In genomic region chr16:21318640-21319365, GRCm38 (mm10) we compare ENCODE assay signal across 10 mouse cellular contexts.
DNase-seq lines count a peak whose midpoint lies in the region; ATAC-seq lines count a peak whose summit lies in the region.
"Had no signal": no experiment of that assay in that cellular context is flagged by ENCODE, and none has a peak within 500 bp of the region (broad histone marks: within the 10 kb centered on the region; RNA-seq: fewer than 3 reads in every experiment).

No protein-coding gene starts in this region.

- no peak overlapping the region for H3K4me2 ChIP-seq in forebrain, embryonic 12.5 days
- H3K4me2 ChIP-seq in stomach, embryonic 16.5 days (ENCODE audit: low read depth, low read length), result no peak overlapping the region

- peaks cover 41% of the 10 kb centered on the region for H3K4me1 ChIP-seq in forebrain, embryonic 10.5 days
- peaks cover 18% of the 10 kb centered on the region for H3K4me1 ChIP-seq in forebrain, embryonic 12.5 days
- peaks cover 90% of the 10 kb centered on the region for H3K4me1 ChIP-seq in megakaryocyte, embryonic 14.5 days
- H3K4me1 ChIP-seq in stomach, embryonic 16.5 days (ENCODE audit: control insufficient read depth, insufficient read depth, low read length), result peaks cover 42% of the 10 kb centered on the region

- 0 out of 2 replicates have a peak overlapping the region, but pooled peaks have one; percentile 8 for H3K27ac ChIP-seq in forebrain, embryonic 10.5 days
- H3K27ac ChIP-seq in forebrain, embryonic 12.5 days, result no peak overlapping the region
- H3K27ac ChIP-seq in stomach, embryonic 16.5 days (ENCODE audit: low read length), result peak overlapping the region; percentile 5; the same call in 1 of the 2 replicates
- H3K27ac ChIP-seq: kidney, postnatal 0 days; liver, embryonic 14.5 days had no signal

- no peaks in the 10 kb centered on the region for H3K9me3 ChIP-seq in forebrain, embryonic 10.5 days
- no peaks in the 10 kb centered on the region for H3K9me3 ChIP-seq in forebrain, embryonic 12.5 days
- H3K9me3 ChIP-seq in megakaryocyte, embryonic 14.5 days, result no peaks in the 10 kb centered on the region
- no peaks in the 10 kb centered on the region for H3K9me3 ChIP-seq in stomach, embryonic 16.5 days (replicated peaks; ENCODE audit: control insufficient read depth, low read length)

- no peak for DNase-seq in forebrain, embryonic 10.5 days (ENCODE audit: extremely low spot score, low spot score)
- DNase-seq in heart, postnatal 4 days, result peak; percentile 30
- DNase-seq in T-cell, adult 2 months (ENCODE audit: low spot score), result no peak
- DNase-seq in spleen, adult 18-20 months, result no peak

- no peaks in the 10 kb centered on the region for H3K36me3 ChIP-seq in forebrain, embryonic 10.5 days (replicated peaks)
- H3K36me3 ChIP-seq in forebrain, embryonic 12.5 days (replicated peaks), result no peaks in the 10 kb centered on the region
- no peaks in the 10 kb centered on the region for H3K36me3 ChIP-seq in megakaryocyte, embryonic 14.5 days (replicated peaks; ENCODE audit: low read length)
- H3K36me3 ChIP-seq in stomach, embryonic 16.5 days (ENCODE audit: control insufficient read depth, insufficient read depth, low read length), result no peaks in the 10 kb centered on the region

- peaks cover 48% of the 10 kb centered on the region for H3K27me3 ChIP-seq in forebrain, embryonic 10.5 days (ENCODE audit: poor library complexity, severe bottlenecking)
- peaks cover 18% of the 10 kb centered on the region for H3K27me3 ChIP-seq in forebrain, embryonic 12.5 days
- peaks cover 8% of the 10 kb centered on the region for H3K27me3 ChIP-seq in megakaryocyte, embryonic 14.5 days (replicated peaks)
- no peaks in the 10 kb centered on the region for H3K27me3 ChIP-seq in stomach, embryonic 16.5 days (ENCODE audit: control insufficient read depth, insufficient read depth, low read length)

- WGBS in forebrain, embryonic 10.5 days, result 71% methylated on average over 9 of the region's 9 CpGs
- 68% methylated on average over 9 of the region's 9 CpGs for WGBS in forebrain, embryonic 12.5 days
- 56% methylated on average over 9 of the region's 9 CpGs for WGBS in stomach, embryonic 16.5 days

- no peak overlapping the region for H3K9ac ChIP-seq in forebrain, embryonic 12.5 days
- H3K9ac ChIP-seq in stomach, embryonic 16.5 days (ENCODE audit: low read length), result 0 out of 2 replicates have a peak overlapping the region, but pooled peaks have one; percentile 41
- H3K9ac ChIP-seq: liver, embryonic 14.5 days had no signal

- ATAC-seq in forebrain, embryonic 12.5 days (ENCODE audit: low FRiP score), result no peak
- ATAC-seq in megakaryocyte, adult 5-6 weeks (ENCODE audit: poor library complexity, severe bottlenecking), result no peak
- no peak for ATAC-seq in stomach, embryonic 16.5 days (ENCODE audit: insufficient read depth, low FRiP score)

- no peak overlapping the region for H3K4me3 ChIP-seq in forebrain, embryonic 10.5 days
- no peak overlapping the region for H3K4me3 ChIP-seq in forebrain, embryonic 12.5 days (replicated peaks)
- peak overlapping the region; percentile 64 for H3K4me3 ChIP-seq in megakaryocyte, embryonic 14.5 days (replicated peaks)
- H3K4me3 ChIP-seq in stomach, embryonic 16.5 days (replicated peaks; ENCODE audit: low read length), result no peak overlapping the region
